Mouse (Mus musculus) liver (tissue): ENCODE measurements at regions not wholly inside any gene's neighbourhood (a gene's known extent, or its start where the extent isn't known, plus 50 kb on each side); places are given as distances from the start of the nearest gene placed in this dataset.

Experiments used
- DNase-seq: peaks from one replicate; pipeline ENCODE4 v3.0.0-alpha.2; 2020; ENCODE audit warnings: mixed read lengths

GRCm38 (mm10) chr2:61922496-61922895 lies 119.8 kb downstream of the Tbr1 start:
- no peak for DNase-seq

- no peak for DNase-seq
Measured at GRCm38 (mm10) chr2:61938296-61938695, 108.0 kb upstream of the Slc4a10 start.

GRCm38 (mm10) chr2:61965916-61966315 lies 80.3 kb upstream of the Slc4a10 start:
- DNase-seq, result no peak

GRCm38 (mm10) chr2:61967724-61968123 lies 78.5 kb upstream of the Slc4a10 start:
- no peak for DNase-seq

GRCm38 (mm10) chr2:61970029-61970428 lies 76.2 kb upstream of the Slc4a10 start:
- peak; percentile 25 for DNase-seq

GRCm38 (mm10) chr2:61984771-61985170 lies 61.5 kb upstream of the Slc4a10 start:
- DNase-seq, result no peak

GRCm38 (mm10) chr2:61986967-61987550 lies 59.2 kb upstream of the Slc4a10 start:
- DNase-seq, result no peak
